Mouse (Mus musculus): ENCODE results near the gene Eif3l.
"Not testable (repeated sequence)": the region's sequence is repeated elsewhere in the genome, so short reads cannot be mapped to it uniquely, and the experiment has no call there.

The Eif3l gene

GRCm38 (mm10) chr15:79074913-79075532 is at the start of gene Eif3l:
Gene Eif3l, plus strand, starts transcription at chr15:79075179.
- in situ Hi-C loops (cut with MboI, MseI): loop anchor here (5.0 kb wide), 1 partner anchor 38 kb away; no protein-coding TSS in a partner anchor

GRCm38 (mm10) chr15:79025687-79026308 is 49.2 kb upstream of the Eif3l start:
- in situ Hi-C loops (cut with MboI, MseI): no loop called here

GRCm38 (mm10) chr15:79026511-79027290 is 48.3 kb upstream of the Eif3l start:
- in situ Hi-C loops (cut with MboI, MseI): no loop called here

- in situ Hi-C loops (cut with MboI, MseI): no loop called here
Observed at GRCm38 (mm10) chr15:79027291-79028205, 47.4 kb upstream of the Eif3l start.

- in situ Hi-C loops (cut with MboI, MseI): no loop called here
Observed at GRCm38 (mm10) chr15:79028237-79028738, 46.7 kb upstream of the Eif3l start, which contains the start of gene H1f0. Gene H1f0, plus strand, starts transcription at chr15:79028450.

GRCm38 (mm10) chr15:79028823-79029484 is 46.0 kb upstream of the Eif3l start:
- in situ Hi-C loops (cut with MboI, MseI): no loop called here

GRCm38 (mm10) chr15:79029519-79030241 is 45.3 kb upstream of the Eif3l start:
- in situ Hi-C loops (cut with MboI, MseI): no loop called here

- in situ Hi-C loops (cut with MboI, MseI): no loop called here
Observed at GRCm38 (mm10) chr15:79030551-79031435, 44.2 kb upstream of the Eif3l start.

- in situ Hi-C loops (cut with MboI, MseI): not testable (repeated sequence)
Observed at GRCm38 (mm10) chr15:79031908-79032307, 43.1 kb upstream of the Eif3l start.

GRCm38 (mm10) chr15:79037913-79038328 is 37.1 kb upstream of the Eif3l start:
- in situ Hi-C loops (cut with MboI, MseI): loop anchor here (5.0 kb wide), 1 partner anchor 34 kb away; no protein-coding TSS in a partner anchor

- in situ Hi-C loops (cut with MboI, MseI): loop anchor here (5.0 kb wide), 1 partner anchor 34 kb away; no protein-coding TSS in a partner anchor
Observed at GRCm38 (mm10) chr15:79038331-79038730, 36.6 kb upstream of the Eif3l start.

GRCm38 (mm10) chr15:79038853-79039252 is 36.1 kb upstream of the Eif3l start:
- in situ Hi-C loops (cut with MboI, MseI): loop anchor here (5.0 kb wide), 1 partner anchor 33 kb away; no protein-coding TSS in a partner anchor

- in situ Hi-C loops (cut with MboI, MseI): no loop called here
Observed at GRCm38 (mm10) chr15:79040501-79041416, 34.2 kb upstream of the Eif3l start.

GRCm38 (mm10) chr15:79041585-79041984 is 33.4 kb upstream of the Eif3l start, which contains the start of gene Galr3:
Gene Galr3, plus strand, starts transcription at chr15:79041885.
- in situ Hi-C loops (cut with MboI, MseI): no loop called here

GRCm38 (mm10) chr15:79042721-79043491 is 32.1 kb upstream of the Eif3l start:
- in situ Hi-C loops (cut with MboI, MseI): no loop called here

- in situ Hi-C loops (cut with MboI, MseI): no loop called here
Observed at GRCm38 (mm10) chr15:79044837-79045236, 30.1 kb upstream of the Eif3l start.

- in situ Hi-C loops (cut with MboI, MseI): no loop called here
Observed at GRCm38 (mm10) chr15:79048186-79048585, 26.8 kb upstream of the Eif3l start.
